Mouse (Mus musculus): ENCODE data around the gene Zfp367.

DNA sequence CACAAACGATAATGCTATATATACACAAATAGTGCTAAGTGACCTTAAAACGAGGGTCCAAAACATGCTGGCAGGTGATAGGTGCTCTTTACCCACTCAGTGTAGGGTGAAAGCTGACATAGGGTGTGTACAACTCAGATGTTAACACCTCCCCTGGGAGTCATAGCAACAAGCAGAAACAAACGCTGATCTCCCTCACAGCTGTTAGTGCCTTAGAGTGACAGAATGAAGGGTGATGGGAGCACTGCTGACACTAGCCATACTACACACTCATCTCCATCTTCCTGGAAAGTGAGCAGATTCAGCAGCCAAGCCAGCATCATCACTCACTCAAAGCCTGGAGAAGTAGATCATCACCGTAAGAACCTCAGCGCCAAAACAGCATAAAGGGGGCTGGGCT, 2.9 kb downstream of the Zfp367 start:
- TF ChIP-seq GATA1 (IDR thresholded peaks at IDR 0.05; ENCODE audit: low read length), result no peak
- no peak for TF ChIP-seq TAL1 (IDR thresholded peaks at IDR 0.05; ENCODE audit: low read length)
